Mouse (Mus musculus) G1E (cell line): ENCODE data around the gene Nxpe3.
"Not testable (repeated sequence)": the region's sequence is repeated elsewhere in the genome, so short reads cannot be mapped to it uniquely, and the experiment has no call there.

Experiments used
- CTCF ChIP-seq: IDR thresholded peaks from 2 replicates; pipeline ENCODE4 v1.5.1; 2012; ENCODE audit warnings: low read depth, low read length, inconsistent platforms, mixed read lengths
- POLR2AphosphoS5 ChIP-seq: IDR thresholded peaks from 2 replicates; pipeline ENCODE4 v1.6.1; 2012; ENCODE audit warnings: low read depth, low read length, inconsistent platforms; ENCODE audit not compliant: insufficient replicate concordance
- TAL1 ChIP-seq: conservative IDR thresholded peaks from 2 replicates; pipeline ENCODE4 v1.6.1; 2012; ENCODE audit warnings: low read depth, low read length, inconsistent platforms, mixed read lengths

DNA sequence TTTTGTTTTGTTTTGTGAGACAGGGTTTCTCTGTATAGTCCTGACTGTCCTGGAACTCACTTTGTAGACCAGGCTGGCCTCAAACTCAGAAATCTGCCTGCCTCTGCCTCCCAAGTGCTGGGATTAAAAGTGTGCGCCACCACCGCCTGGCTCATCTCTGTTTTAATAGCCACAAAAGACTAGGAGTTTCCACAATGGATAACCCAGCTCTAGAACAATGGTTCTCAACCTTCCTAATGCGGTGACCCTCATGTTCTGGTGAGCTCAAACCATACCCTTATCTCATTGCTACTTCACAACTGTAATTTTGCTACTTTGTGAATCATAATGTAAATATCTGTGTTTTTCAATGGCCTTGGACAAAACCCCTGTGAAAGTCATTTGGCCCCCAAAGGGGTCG lies 35.7 kb downstream of the Nxpe3 start:
- TF ChIP-seq CTCF, POLR2AphosphoS5, TAL1: not testable (repeated sequence)
